ENCODE assay signal across 8 mouse cellular contexts in the genomic region with DNA sequence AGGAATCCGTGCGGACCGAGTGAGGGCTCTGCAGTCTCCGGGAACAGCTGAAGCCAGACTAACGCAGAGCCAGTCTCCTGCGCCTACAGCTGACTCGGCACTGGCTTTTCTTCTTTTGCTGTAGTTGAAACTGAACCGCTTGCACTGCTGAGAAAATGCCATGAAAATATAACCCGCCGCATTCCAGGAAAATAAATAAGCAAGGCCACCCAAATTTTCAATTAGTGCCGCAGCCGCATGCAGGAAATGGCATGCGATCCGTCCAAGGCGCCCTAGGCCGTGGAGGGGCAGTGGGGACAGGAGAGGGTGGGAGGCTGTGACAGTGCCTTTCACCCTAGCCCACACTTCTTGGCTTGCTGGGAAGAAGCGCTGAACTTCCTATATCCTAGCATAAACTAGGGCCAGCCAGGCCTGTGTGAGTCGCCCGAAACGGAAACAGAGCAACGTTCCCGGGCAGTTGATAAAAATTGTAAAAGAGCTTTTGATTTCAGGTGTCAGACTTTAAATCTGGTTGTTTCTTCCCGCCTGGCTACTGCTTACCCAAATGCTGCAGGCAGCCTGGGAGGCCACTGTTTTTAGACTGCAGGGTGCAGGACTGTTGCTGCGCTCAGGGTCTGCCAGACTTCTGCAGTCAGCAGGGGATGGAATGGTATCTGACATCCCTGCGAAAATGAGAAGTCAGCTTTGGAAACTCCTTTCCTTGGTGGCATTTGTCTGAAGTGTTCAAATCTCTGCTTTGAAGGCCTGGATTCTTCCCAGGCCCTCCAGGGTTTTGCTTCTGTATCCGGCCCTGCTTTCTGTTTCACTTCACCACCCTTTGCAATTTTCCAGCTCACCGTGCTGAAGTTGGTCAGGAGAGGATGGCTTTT. TPM values are rescaled to one million over a fixed set of nuclear protein-coding genes. Genes with fewer than 3 reads are reported as not detected.
A peak's percentile ranks its signal among the peaks of the same experiment; 100 is the strongest.
DNase-seq lines count a peak whose midpoint lies in the region; ATAC-seq lines count a peak whose summit lies in the region.

No protein-coding gene starts in this region.

- DNase-seq in cerebellum, postnatal 10 days: peak; percentile 73 to 76
- peak; percentile 72 for DNase-seq in gastrocnemius, postnatal 14 days
- DNase-seq in left cerebral cortex, postnatal 4 days: peak; percentile 65

- intact Hi-C loops in gastrocnemius, postnatal 14 days (cut with DNase I; ENCODE audit: low total_unique reads): no loop called here
- intact Hi-C loops in left cerebral cortex, postnatal 4 days (cut with DNase I): loop anchor here (5.0 to 10.0 kb wide), 2 partner anchors 636 to 1689 kb away; no protein-coding TSS in a partner anchor

- no peaks in the 10 kb centered on the region for H3K36me3 ChIP-seq in erythroblast, embryonic 14.5 days (ENCODE audit: control insufficient read depth)
- H3K36me3 ChIP-seq in hindbrain, embryonic 16.5 days (ENCODE audit: control insufficient read depth, insufficient read depth, low read length): no peaks in the 10 kb centered on the region
- H3K36me3 ChIP-seq in stomach, embryonic 14.5 days (ENCODE audit: control insufficient read depth, insufficient read depth, low read length): no peaks in the 10 kb centered on the region

- H3K4me1 ChIP-seq in erythroblast, embryonic 14.5 days (ENCODE audit: control insufficient read depth): no peaks in the 10 kb centered on the region
- H3K4me1 ChIP-seq in hindbrain, embryonic 16.5 days (ENCODE audit: control insufficient read depth, insufficient read depth, low read depth, low read length): peaks cover 10% of the 10 kb centered on the region
- H3K4me1 ChIP-seq in stomach, embryonic 14.5 days (ENCODE audit: control insufficient read depth, insufficient read depth, low read length): peaks cover 12% of the 10 kb centered on the region; the same call in 1 of the 2 replicates

- peak overlapping the region; percentile 7; the same call in 1 of the 2 replicates for H3K27ac ChIP-seq in hindbrain, embryonic 16.5 days (ENCODE audit: low read depth, low read length)
- peak overlapping the region; percentile 81 for H3K27ac ChIP-seq in stomach, embryonic 14.5 days (ENCODE audit: low read length)

- no peak for ATAC-seq in erythroblast, adult 5-6 weeks (replicated peaks; ENCODE audit: low FRiP score, poor library complexity, severe bottlenecking)
- ATAC-seq in hindbrain, embryonic 16.5 days: peak; percentile 94
- peak; percentile 19 for ATAC-seq in megakaryocyte, adult 5-6 weeks (ENCODE audit: poor library complexity, severe bottlenecking)
- ATAC-seq in stomach, embryonic 14.5 days (ENCODE audit: insufficient number of reproducible peaks, insufficient read depth, low FRiP score, low read depth): peak; percentile 34; the same call in 1 of the 2 replicates

- WGBS in hindbrain, embryonic 16.5 days: 15% methylated on average over 27 of the region's 27 CpGs
- 17% methylated on average over 27 of the region's 27 CpGs for WGBS in stomach, embryonic 14.5 days

- H3K9me3 ChIP-seq in erythroblast, embryonic 14.5 days (ENCODE audit: control insufficient read depth, low read length): no peaks in the 10 kb centered on the region; the same call in 1 of the 2 replicates
- H3K9me3 ChIP-seq in hindbrain, embryonic 16.5 days (ENCODE audit: control insufficient read depth, low read length): no peaks in the 10 kb centered on the region
- H3K9me3 ChIP-seq in stomach, embryonic 14.5 days (ENCODE audit: control insufficient read depth, low read depth, low read length): no peaks in the 10 kb centered on the region

- peak overlapping the region; percentile 41 for H3K9ac ChIP-seq in hindbrain, embryonic 16.5 days (ENCODE audit: low read depth, low read length)
- H3K9ac ChIP-seq in stomach, embryonic 14.5 days (replicated peaks; ENCODE audit: low read depth, low read length): peak overlapping the region; percentile 48

- H3K4me2 ChIP-seq in hindbrain, embryonic 16.5 days (ENCODE audit: low read length): peak overlapping the region; percentile 70
- H3K4me2 ChIP-seq in stomach, embryonic 14.5 days (replicated peaks; ENCODE audit: low read depth, low read length): peak overlapping the region; percentile 66

- peaks cover 61% of the 10 kb centered on the region for H3K27me3 ChIP-seq in erythroblast, embryonic 14.5 days (ENCODE audit: control insufficient read depth)
- H3K27me3 ChIP-seq in hindbrain, embryonic 16.5 days (replicated peaks; ENCODE audit: control insufficient read depth, insufficient read depth, low read length): no peaks in the 10 kb centered on the region; the same call in 1 of the 2 replicates
- H3K27me3 ChIP-seq in stomach, embryonic 14.5 days (ENCODE audit: control insufficient read depth, insufficient read depth, low read length): no peaks in the 10 kb centered on the region

- H3K4me3 ChIP-seq in erythroblast, embryonic 14.5 days (replicated peaks): peak overlapping the region; percentile 30
- peak overlapping the region; percentile 38 for H3K4me3 ChIP-seq in hindbrain, embryonic 16.5 days (ENCODE audit: low read length)
- H3K4me3 ChIP-seq in stomach, embryonic 14.5 days (ENCODE audit: low read depth, low read length): peak overlapping the region; percentile 29

RNA-seq across cellular contexts. Expression of a gene that starts 11.8 kb away (rescaled TPM):
- polyA plus RNA-seq in erythroblast, embryonic 14.5 days (2012): not detected in 2 replicates
- total RNA-seq in erythroblast, adult 5-6 weeks (2015; ENCODE audit: low replicate concordance): not detected in 2 replicates
- not detected in 2 replicates for total RNA-seq in erythroblast, adult 5-6 weeks (2017; ENCODE audit: low replicate concordance)
- not detected for total RNA-seq in gastrocnemius, postnatal 14 days (2021)
- polyA plus RNA-seq in hindbrain, embryonic 16.5 days (2015; fragmentation: Nextera tagmentation; extraction: Ambion mirVana): 0.09 TPM in 1 of 2 replicates, not detected in the other
- total RNA-seq in left cerebral cortex, postnatal 4 days (2021): under 1 TPM; 0.20 to 0.28 TPM
- 0.07 TPM in 1 of 2 replicates, not detected in the other for total RNA-seq in megakaryocyte, adult 5-6 weeks (2015)
- total RNA-seq in megakaryocyte, adult 5-6 weeks (2017): 0.59 TPM in 1 of 2 replicates, not detected in the other
- polyA plus RNA-seq in stomach, embryonic 14.5 days (2014; fragmentation: Nextera tagmentation; extraction: Ambion mirVana): 0.13 and 0.14 TPM in 2 replicates

RNA-seq across cellular contexts. Expression of a gene that starts 11.9 kb away (rescaled TPM):
- 0.27 and 0.41 TPM in 2 replicates for polyA plus RNA-seq in erythroblast, embryonic 14.5 days (2012)
- total RNA-seq in erythroblast, adult 5-6 weeks (2015; ENCODE audit: low replicate concordance): 28.0 and 40.2 TPM in 2 replicates
- 29.7 and 51.2 TPM in 2 replicates for total RNA-seq in erythroblast, adult 5-6 weeks (2017; ENCODE audit: low replicate concordance)
- total RNA-seq in gastrocnemius, postnatal 14 days (2021): 10 to 100 TPM; 12.0 to 12.7 TPM
- polyA plus RNA-seq in hindbrain, embryonic 16.5 days (2015; fragmentation: Nextera tagmentation; extraction: Ambion mirVana): 46.7 and 51.8 TPM in 2 replicates
- total RNA-seq in left cerebral cortex, postnatal 4 days (2021): 10 to 100 TPM; 62.9 to 66.2 TPM
- 51.4 and 59.8 TPM in 2 replicates for total RNA-seq in megakaryocyte, adult 5-6 weeks (2015)
- 51.5 and 53.6 TPM in 2 replicates for total RNA-seq in megakaryocyte, adult 5-6 weeks (2017)
- 36.0 and 37.1 TPM in 2 replicates for polyA plus RNA-seq in stomach, embryonic 14.5 days (2014; fragmentation: Nextera tagmentation; extraction: Ambion mirVana)

RNA-seq across cellular contexts. Expression of a gene that starts 38.3 kb away (rescaled TPM):
- polyA plus RNA-seq in erythroblast, embryonic 14.5 days (2012): not detected in 2 replicates
- total RNA-seq in erythroblast, adult 5-6 weeks (2015; ENCODE audit: low replicate concordance): 0.84 and 8.3 TPM in 2 replicates
- total RNA-seq in erythroblast, adult 5-6 weeks (2017; ENCODE audit: low replicate concordance): 4.7 and 6.1 TPM in 2 replicates
- total RNA-seq in gastrocnemius, postnatal 14 days (2021): under 1 TPM in 1 of 2 experiments, not detected in 1; 0.47 TPM
- not detected in 2 replicates for polyA plus RNA-seq in hindbrain, embryonic 16.5 days (2015; fragmentation: Nextera tagmentation; extraction: Ambion mirVana)
- total RNA-seq in left cerebral cortex, postnatal 4 days (2021): 1 to 10 TPM; 1.0 to 1.2 TPM
- 0.65 and 0.98 TPM in 2 replicates for total RNA-seq in megakaryocyte, adult 5-6 weeks (2015)
- 0.98 and 1.3 TPM in 2 replicates for total RNA-seq in megakaryocyte, adult 5-6 weeks (2017)
- polyA plus RNA-seq in stomach, embryonic 14.5 days (2014; fragmentation: Nextera tagmentation; extraction: Ambion mirVana): 0.21 and 0.35 TPM in 2 replicates
